Mouse (Mus musculus): ENCODE results near the gene 4930449I24Rik. TPM values are rescaled to one million over a fixed set of nuclear protein-coding genes. Genes with fewer than 3 reads are reported as not detected.
"Not testable (repeated sequence)": the region's sequence is repeated elsewhere in the genome, so short reads cannot be mapped to it uniquely, and the experiment has no call there.

The 4930449I24Rik gene
- polyA plus RNA-seq, 1 experiment from 2014 or later, result not detected

DNA sequence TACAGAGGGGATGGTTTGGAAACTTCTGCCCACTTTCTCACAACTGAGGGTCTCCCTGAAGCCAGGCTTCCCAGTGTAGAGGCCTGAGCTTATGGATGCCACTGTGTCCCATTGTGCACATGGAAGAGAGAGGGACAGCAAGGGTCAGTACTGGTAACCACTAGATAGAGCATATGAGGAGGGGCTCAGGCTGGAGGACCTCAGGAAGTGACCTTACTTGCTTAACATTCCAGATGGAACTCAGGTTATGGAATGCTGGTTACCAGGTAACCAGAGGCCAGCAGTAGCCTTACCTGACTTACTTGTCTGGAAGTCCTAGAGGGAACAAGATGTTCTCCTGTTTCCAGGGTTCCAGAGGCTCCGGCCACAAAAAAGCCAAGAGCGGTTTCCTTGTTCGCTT, 20.5 kb upstream of the 4930449I24Rik start, which contains the start of gene Gm6408:
Gene Gm6408 (plus strand): TSS at position 301 of the 400 bp plus-strand sequence.
- not testable (repeated sequence) for H3K36me3 ChIP-seq (ENCODE audit: control insufficient read depth, insufficient read depth, low read length); ATAC-seq (ENCODE audit: insufficient number of reproducible peaks, insufficient read depth, low FRiP score, low read depth); H3K27me3 ChIP-seq (ENCODE audit: control insufficient read depth, insufficient read depth, low read length); H3K4me3 ChIP-seq (ENCODE audit: low read depth, low read length); H3K4me2 ChIP-seq (replicated peaks; ENCODE audit: low read depth, low read length); H3K4me1 ChIP-seq (ENCODE audit: control insufficient read depth, insufficient read depth, low read length); H3K9me3 ChIP-seq (ENCODE audit: control insufficient read depth, low read depth, low read length); H3K27ac ChIP-seq (ENCODE audit: low read length); H3K9ac ChIP-seq (replicated peaks; ENCODE audit: low read depth, low read length)
- 100% methylated on average over 1 of the region's 3 CpGs for WGBS

DNA sequence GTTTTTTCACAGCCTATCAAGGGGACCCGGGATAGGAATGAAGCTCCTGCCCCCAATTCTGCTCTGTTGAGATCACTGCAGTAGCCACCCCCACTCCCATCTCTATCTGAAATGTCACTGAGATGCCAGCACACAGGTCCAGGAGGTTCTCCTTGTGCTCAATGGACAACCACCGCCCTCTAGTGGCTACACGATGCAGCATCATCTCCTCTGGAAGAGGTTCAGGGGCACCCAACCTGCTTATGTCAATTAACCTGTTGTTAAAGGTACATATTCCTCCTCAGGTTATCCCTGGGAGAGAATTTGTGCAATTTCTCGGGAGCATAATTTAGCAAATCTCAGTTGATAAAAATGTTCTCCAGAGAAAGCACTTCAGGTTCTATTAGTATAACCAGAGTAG, 13.2 kb upstream of the 4930449I24Rik start:
- WGBS, result 8% methylated on average over 3 of the region's 4 CpGs
- H3K36me3 ChIP-seq (ENCODE audit: control insufficient read depth, insufficient read depth, low read length); ATAC-seq (ENCODE audit: insufficient number of reproducible peaks, insufficient read depth, low FRiP score, low read depth); H3K27me3 ChIP-seq (ENCODE audit: control insufficient read depth, insufficient read depth, low read length); H3K9me3 ChIP-seq (ENCODE audit: control insufficient read depth, low read depth, low read length); H3K27ac ChIP-seq (ENCODE audit: low read length); H3K4me2 ChIP-seq (replicated peaks; ENCODE audit: low read depth, low read length); H3K4me3 ChIP-seq (ENCODE audit: low read depth, low read length); H3K4me1 ChIP-seq (ENCODE audit: control insufficient read depth, insufficient read depth, low read length); H3K9ac ChIP-seq (replicated peaks; ENCODE audit: low read depth, low read length): not testable (repeated sequence)

- not testable (repeated sequence) for H3K9ac ChIP-seq (replicated peaks; ENCODE audit: low read depth, low read length); ATAC-seq (ENCODE audit: insufficient number of reproducible peaks, insufficient read depth, low FRiP score, low read depth); H3K36me3 ChIP-seq (ENCODE audit: control insufficient read depth, insufficient read depth, low read length); H3K4me3 ChIP-seq (ENCODE audit: low read depth, low read length); H3K9me3 ChIP-seq (ENCODE audit: control insufficient read depth, low read depth, low read length); H3K4me2 ChIP-seq (replicated peaks; ENCODE audit: low read depth, low read length); H3K27me3 ChIP-seq (ENCODE audit: control insufficient read depth, insufficient read depth, low read length); H3K4me1 ChIP-seq (ENCODE audit: control insufficient read depth, insufficient read depth, low read length); H3K27ac ChIP-seq (ENCODE audit: low read length)
- no CpG with 5 or more reads among the region's 5 CpGs for WGBS
These were observed 11.1 kb upstream of the 4930449I24Rik start, which contains the start of gene Gm6370 for GRCm38 (mm10) chr5:146491063-146491462. Gm6370 (plus strand) TSS chr5:146491363.

GRCm38 (mm10) chr5:146513823-146514222, 11.6 kb downstream of the 4930449I24Rik start, which contains the start of gene Gm3402:
Gm3402 (plus strand) TSS chr5:146514123.
- not testable (repeated sequence) for H3K4me2 ChIP-seq (replicated peaks; ENCODE audit: low read depth, low read length); H3K4me1 ChIP-seq (ENCODE audit: control insufficient read depth, insufficient read depth, low read length); ATAC-seq (ENCODE audit: insufficient number of reproducible peaks, insufficient read depth, low FRiP score, low read depth); H3K27me3 ChIP-seq (ENCODE audit: control insufficient read depth, insufficient read depth, low read length); H3K9ac ChIP-seq (replicated peaks; ENCODE audit: low read depth, low read length); H3K9me3 ChIP-seq (ENCODE audit: control insufficient read depth, low read depth, low read length); H3K27ac ChIP-seq (ENCODE audit: low read length); H3K4me3 ChIP-seq (ENCODE audit: low read depth, low read length); H3K36me3 ChIP-seq (ENCODE audit: control insufficient read depth, insufficient read depth, low read length)
- no CpG with 5 or more reads among the region's 5 CpGs for WGBS

DNA sequence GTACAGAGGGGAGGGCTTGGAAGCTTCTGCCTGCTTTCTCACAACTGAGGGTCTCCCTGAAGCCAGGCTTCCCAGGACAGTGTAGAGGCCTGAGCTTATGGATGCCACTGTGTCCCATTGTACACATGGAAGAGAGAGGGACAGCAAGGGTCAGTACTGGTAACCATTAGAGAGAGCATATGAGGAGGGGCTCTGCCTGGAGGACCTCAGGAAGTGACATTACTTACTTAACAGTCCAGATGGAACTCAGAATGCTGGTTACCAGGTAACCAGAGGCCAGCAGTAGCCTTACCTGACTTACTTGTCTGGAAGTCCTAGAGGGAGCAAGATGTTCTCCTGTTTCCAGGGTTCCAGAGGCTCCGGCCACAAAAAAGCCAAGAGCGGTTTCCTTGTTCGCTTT, 23.3 kb downstream of the 4930449I24Rik start, which contains the start of gene Gm3404:
Gene Gm3404 (plus strand): TSS at position 301 of the 400 bp plus-strand sequence.
- not testable (repeated sequence) for ATAC-seq (ENCODE audit: insufficient number of reproducible peaks, insufficient read depth, low FRiP score, low read depth); H3K4me3 ChIP-seq (ENCODE audit: low read depth, low read length); H3K27me3 ChIP-seq (ENCODE audit: control insufficient read depth, insufficient read depth, low read length); H3K9ac ChIP-seq (replicated peaks; ENCODE audit: low read depth, low read length); H3K4me2 ChIP-seq (replicated peaks; ENCODE audit: low read depth, low read length); H3K9me3 ChIP-seq (ENCODE audit: control insufficient read depth, low read depth, low read length); H3K27ac ChIP-seq (ENCODE audit: low read length); H3K4me1 ChIP-seq (ENCODE audit: control insufficient read depth, insufficient read depth, low read length); H3K36me3 ChIP-seq (ENCODE audit: control insufficient read depth, insufficient read depth, low read length)
- WGBS, result 100% methylated on average over 2 of the region's 3 CpGs

DNA sequence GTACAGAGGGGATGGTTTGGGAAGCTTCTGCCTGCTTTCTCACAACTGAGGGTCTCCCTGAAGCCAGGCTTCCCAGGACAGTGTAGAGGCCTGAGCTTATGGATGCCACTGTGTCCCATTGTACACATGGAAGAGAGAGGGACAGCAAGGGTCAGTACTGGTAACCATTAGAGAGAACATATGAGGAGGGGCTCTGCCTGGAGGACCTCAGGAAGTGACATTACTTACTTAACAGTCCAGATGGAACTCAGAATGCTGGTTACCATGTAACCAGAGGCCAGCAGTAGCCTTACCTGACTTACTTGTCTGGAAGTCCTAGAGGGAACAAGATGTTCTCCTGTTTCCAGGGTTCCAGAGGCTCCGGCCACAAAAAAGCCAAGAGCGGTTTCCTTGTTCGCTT, 35.1 kb downstream of the 4930449I24Rik start, which contains the start of gene Gm3409:
Gene Gm3409 (plus strand): TSS at position 301 of the 400 bp plus-strand sequence.
- H3K4me2 ChIP-seq (replicated peaks; ENCODE audit: low read depth, low read length); ATAC-seq (ENCODE audit: insufficient number of reproducible peaks, insufficient read depth, low FRiP score, low read depth); H3K4me3 ChIP-seq (ENCODE audit: low read depth, low read length); H3K36me3 ChIP-seq (ENCODE audit: control insufficient read depth, insufficient read depth, low read length); H3K4me1 ChIP-seq (ENCODE audit: control insufficient read depth, insufficient read depth, low read length); H3K27ac ChIP-seq (ENCODE audit: low read length); H3K9me3 ChIP-seq (ENCODE audit: control insufficient read depth, low read depth, low read length); H3K9ac ChIP-seq (replicated peaks; ENCODE audit: low read depth, low read length); H3K27me3 ChIP-seq (ENCODE audit: control insufficient read depth, insufficient read depth, low read length): not testable (repeated sequence)
- 100% methylated on average over 2 of the region's 3 CpGs for WGBS

Other genes with a start within 250 kb of the 4930449I24Rik start
- gene Wasf3, start 117.4 kb upstream of the 4930449I24Rik start, polyA plus RNA-seq (2014; fragmentation: Nextera tagmentation; extraction: Ambion mirVana), result 1.8 and 2.0 TPM in 2 replicates
- not detected in 2 replicates for gene Gm6408, start 20.4 kb upstream of the 4930449I24Rik start, polyA plus RNA-seq (2014; fragmentation: Nextera tagmentation; extraction: Ambion mirVana)
- not detected in 2 replicates for gene Gm6370, start 11.0 kb upstream of the 4930449I24Rik start, polyA plus RNA-seq (2014; fragmentation: Nextera tagmentation; extraction: Ambion mirVana)
- gene Gm3402, start 11.7 kb downstream of the 4930449I24Rik start, polyA plus RNA-seq (2014; fragmentation: Nextera tagmentation; extraction: Ambion mirVana), result not detected in 2 replicates
- not detected in 2 replicates for gene Gm3404, start 23.4 kb downstream of the 4930449I24Rik start, polyA plus RNA-seq (2014; fragmentation: Nextera tagmentation; extraction: Ambion mirVana)
- gene Gm3409, start 35.2 kb downstream of the 4930449I24Rik start, polyA plus RNA-seq (2014; fragmentation: Nextera tagmentation; extraction: Ambion mirVana), result not detected in 2 replicates
- not detected in 2 replicates for gene Gm3415, start 53.7 kb downstream of the 4930449I24Rik start, polyA plus RNA-seq (2014; fragmentation: Nextera tagmentation; extraction: Ambion mirVana)
- not detected in 2 replicates for gene Gpr12, start 82.8 kb downstream of the 4930449I24Rik start, polyA plus RNA-seq (2014; fragmentation: Nextera tagmentation; extraction: Ambion mirVana)